Comparison of ENCODE assay signal across 19 mouse cellular contexts in the genomic region with DNA sequence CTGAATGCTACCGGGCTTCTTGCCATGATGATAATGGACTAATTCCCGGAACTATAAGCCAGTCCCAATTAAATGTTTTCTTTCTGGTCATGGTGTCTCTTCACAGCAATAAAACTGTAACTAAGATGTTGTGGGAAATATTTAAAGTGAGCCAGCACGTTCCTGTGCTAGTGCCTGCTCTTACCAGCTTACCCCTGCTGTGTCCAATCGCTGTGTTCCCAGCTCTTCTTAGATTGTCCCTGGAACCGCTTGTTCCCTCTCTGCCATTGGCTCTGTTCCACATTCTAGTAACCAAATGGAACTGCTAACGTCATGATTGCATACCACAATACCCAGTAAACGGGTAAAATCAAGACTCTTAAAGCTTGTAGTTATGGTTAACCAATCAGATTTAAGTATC. TPM values are rescaled to one million over a fixed set of nuclear protein-coding genes. Genes with fewer than 3 reads are reported as not detected.
DNase-seq lines count a peak whose midpoint lies in the region; ATAC-seq lines count a peak whose summit lies in the region.
"Had no signal": no experiment of that assay in that cellular context is flagged by ENCODE, and none has a peak within 500 bp of the region (broad histone marks: within the 10 kb centered on the region; RNA-seq: fewer than 3 reads in every experiment).

No protein-coding gene starts in this region.

- H3K27ac ChIP-seq in forebrain, embryonic 16.5 days (ENCODE audit: low read length), result no peak overlapping the region
- H3K27ac ChIP-seq in forebrain, embryonic 12.5 days, result no peak overlapping the region

- ATAC-seq in forebrain, embryonic 16.5 days, result peak; percentile 54
- ATAC-seq in forebrain, embryonic 12.5 days (ENCODE audit: low FRiP score), result no peak
- ATAC-seq: activated CD4-positive, CD25-positive, alpha-beta regulatory T cell, adult 4 months; CD4-positive, CD25-positive, alpha-beta regulatory T cell, adult 4 months; Patski had no signal

- H3K36me3 ChIP-seq in forebrain, embryonic 16.5 days (ENCODE audit: control insufficient read depth, insufficient read depth), result no peaks in the 10 kb centered on the region
- H3K36me3 ChIP-seq in forebrain, embryonic 12.5 days (replicated peaks), result no peaks in the 10 kb centered on the region
- H3K36me3 ChIP-seq: G1E had no signal

- H3K9ac ChIP-seq in forebrain, embryonic 16.5 days (replicated peaks; ENCODE audit: low read depth, low read length), result no peak overlapping the region
- no peak overlapping the region for H3K9ac ChIP-seq in forebrain, embryonic 12.5 days

- no peaks in the 10 kb centered on the region for H3K4me1 ChIP-seq in forebrain, embryonic 16.5 days (replicated peaks; ENCODE audit: control insufficient read depth, insufficient read depth, low read length)
- no peaks in the 10 kb centered on the region for H3K4me1 ChIP-seq in forebrain, embryonic 12.5 days

- intact Hi-C loops in heart, postnatal 14 days (cut with DNase I), result no loop called here

- 60% methylated on average over 7 of the region's 7 CpGs for WGBS in forebrain, embryonic 16.5 days
- 86% methylated on average over 7 of the region's 7 CpGs for WGBS in forebrain, embryonic 12.5 days

- no peak overlapping the region for H3K4me3 ChIP-seq in forebrain, embryonic 16.5 days (replicated peaks; ENCODE audit: low read length)
- H3K4me3 ChIP-seq in forebrain, embryonic 12.5 days (replicated peaks), result no peak overlapping the region

- no peak overlapping the region for H3K4me2 ChIP-seq in forebrain, embryonic 16.5 days (ENCODE audit: low read length)
- no peak overlapping the region for H3K4me2 ChIP-seq in forebrain, embryonic 12.5 days

- no peaks in the 10 kb centered on the region for H3K9me3 ChIP-seq in forebrain, embryonic 16.5 days (ENCODE audit: control insufficient read depth, low read length)
- no peaks in the 10 kb centered on the region for H3K9me3 ChIP-seq in forebrain, embryonic 12.5 days
- H3K9me3 ChIP-seq: G1E had no signal

- peak; percentile 82 for DNase-seq in heart, adult 11 months
- DNase-seq in heart, postnatal 14 days, result no peak
- DNase-seq: adrenal gland, adult 2 months; adrenal gland, adult 8-10 months; adrenal gland, postnatal 10 days; adrenal gland, postnatal 14 days; adrenal gland, postnatal 25 days; adrenal gland, postnatal 36 days; B cell, adult 2 months; cerebellum, adult 11 months; cerebellum, adult 11-12 months; cerebellum, adult 18-20 months had no signal

- H3K27me3 ChIP-seq in forebrain, embryonic 16.5 days (replicated peaks; ENCODE audit: control insufficient read depth, insufficient read depth, low read length), result no peaks in the 10 kb centered on the region
- no peaks in the 10 kb centered on the region for H3K27me3 ChIP-seq in forebrain, embryonic 12.5 days
- H3K27me3 ChIP-seq: CH12.LX, Patski had no signal

RNA-seq across cellular contexts. Expression of gene Commd8, which starts 23.2 kb away (rescaled TPM):
- polyA plus RNA-seq in forebrain, embryonic 16.5 days (2015; fragmentation: Nextera tagmentation; extraction: Ambion mirVana), result 146 and 163 TPM in 2 replicates
- polyA plus RNA-seq in forebrain, embryonic 12.5 days (2016; fragmentation: Nextera tagmentation; extraction: Ambion mirVana), result 151 and 157 TPM in 2 replicates
- 10 to 100 TPM; 34.4 to 37.8 TPM for total RNA-seq in heart, postnatal 14 days (2021)
